Mouse (Mus musculus) CD8-positive naive resting alpha-beta T cell, adult 57 days (primary cell): ENCODE data around the gene Pde4b. TPM values are rescaled to one million over a fixed set of nuclear protein-coding genes. Genes with fewer than 3 reads are reported as not detected.

Source experiments
- total RNA-seq: library from RNA; stranded (reverse); gene quantifications from one replicate; pipeline ENCODE4 v1.2.4, GENCODE M21; 2023

The Pde4b gene
- total RNA-seq, result 143 TPM

DNA sequence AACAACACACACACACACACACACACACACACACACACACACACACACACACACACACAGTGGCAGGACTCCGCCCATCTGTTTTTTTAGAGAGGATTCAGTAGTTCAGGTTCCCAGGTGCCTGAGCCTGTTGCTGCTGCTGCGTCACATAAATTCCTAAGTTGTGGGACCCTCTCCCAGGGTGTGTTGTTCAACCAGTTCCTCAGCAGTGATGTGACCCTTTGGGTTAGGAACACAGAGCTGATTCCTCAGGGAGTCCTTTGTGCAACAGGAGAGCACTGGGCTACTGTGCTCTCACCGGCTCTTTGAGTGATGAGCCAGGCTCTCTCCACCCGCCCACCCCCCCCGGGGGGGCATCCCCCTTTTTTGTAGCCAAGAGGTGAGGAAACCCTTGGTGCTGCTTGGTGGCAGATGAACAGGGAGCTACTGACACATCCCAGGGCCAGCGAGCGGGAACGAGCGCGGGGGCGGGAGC lies at the start of gene Pde4b:
Gene Pde4b, plus strand, starts transcription at position 453 of the 475 bp plus-strand sequence.

Other genes with a start within 250 kb of the Pde4b start
- gene B020004J07Rik, start 243.5 kb upstream of the Pde4b start, total RNA-seq, result not detected
- gene C130073F10Rik, start 193.8 kb upstream of the Pde4b start, total RNA-seq, result not detected
- gene Gm12800, start 178.4 kb upstream of the Pde4b start, total RNA-seq, result not detected
- not detected for gene Gm12794, start 147.1 kb upstream of the Pde4b start, total RNA-seq
- gene Gm12790, start 106.5 kb upstream of the Pde4b start, total RNA-seq, result not detected
- not detected for gene Gm12789, start 100.9 kb upstream of the Pde4b start, total RNA-seq